Mouse (Mus musculus): ENCODE data around the gene Rep15. TPM values are rescaled to one million over a fixed set of nuclear protein-coding genes. Genes with fewer than 3 reads are reported as not detected.

The Rep15 gene
- total RNA-seq, 2 experiments from 2014 or later = not detected

Other genes starting within 250 kb of the Rep15 start
- gene Arntl2, start 236.5 kb upstream of the Rep15 start, total RNA-seq (2015) = not detected in 2 replicates
- gene Arntl2, start 236.5 kb upstream of the Rep15 start, total RNA-seq (2017) = not detected in 2 replicates
- not detected in 2 replicates for gene Smco2, start 182.5 kb upstream of the Rep15 start, total RNA-seq (2015)
- not detected in 2 replicates for gene Smco2, start 182.5 kb upstream of the Rep15 start, total RNA-seq (2017)
- 6.8 and 9.5 TPM in 2 replicates for gene Ppfibp1, start 144.1 kb upstream of the Rep15 start, total RNA-seq (2015)
- 9.8 and 19.6 TPM in 2 replicates for gene Ppfibp1, start 144.1 kb upstream of the Rep15 start, total RNA-seq (2017)
- gene 1700034J05Rik, start 78.2 kb upstream of the Rep15 start, total RNA-seq (2015) = not detected in 2 replicates
- not detected in 2 replicates for gene 1700034J05Rik, start 78.2 kb upstream of the Rep15 start, total RNA-seq (2017)
- 101 and 103 TPM in 2 replicates for gene Mrps35, start 10.2 kb downstream of the Rep15 start, total RNA-seq (2015)
- 87.8 and 94.0 TPM in 2 replicates for gene Mrps35, start 10.2 kb downstream of the Rep15 start, total RNA-seq (2017)
- gene Mansc4, start 54.4 kb downstream of the Rep15 start, total RNA-seq (2015) = not detected in 2 replicates
- gene Mansc4, start 54.4 kb downstream of the Rep15 start, total RNA-seq (2017) = not detected in 2 replicates
- 8.0 and 9.7 TPM in 2 replicates for gene Klhl42, start 58.8 kb downstream of the Rep15 start, total RNA-seq (2015)
- gene Klhl42, start 58.8 kb downstream of the Rep15 start, total RNA-seq (2017) = 6.5 and 7.6 TPM in 2 replicates
- gene Pthlh, start 231.6 kb downstream of the Rep15 start, total RNA-seq (2015) = not detected in 2 replicates
- gene Pthlh, start 231.6 kb downstream of the Rep15 start, total RNA-seq (2017) = not detected in 2 replicates

All from megakaryocyte progenitor cell, adult 5-6 weeks (primary cell).